Mouse (Mus musculus) neural tube, embryonic 14.5 days (tissue): ENCODE data around the gene 2610001J05Rik. TPM values are rescaled to one million over a fixed set of nuclear protein-coding genes. Genes with fewer than 3 reads are reported as not detected.

Experiments
- ATAC-seq: fragments of 200-750 bp; cut with Nextera tagmentation; 2 replicates; pipeline ENCODE4 v1.8.0; 2017; ENCODE audit warnings: low read depth, mild to moderate bottlenecking, moderate TSS enrichment, moderate library complexity
- H3K27ac ChIP-seq: fragments of 300-500 bp; sonication (generic); 2 replicates; pipeline ENCODE4 v1.5.1; 2014; ENCODE audit warnings: low read depth, mild to moderate bottlenecking, control low read depth, low read length, moderate library complexity, mixed read lengths
- H3K27me3 ChIP-seq: fragments of 300-500 bp; sonication (generic); 2 replicates; pipeline ENCODE4 v1.6.1; 2014; ENCODE audit warnings: low read length; ENCODE audit not compliant: control insufficient read depth, insufficient read depth
- H3K36me3 ChIP-seq: fragments of 300-500 bp; sonication (generic); 2 replicates; pipeline ENCODE4 v1.6.1; 2014; ENCODE audit warnings: low read length, mixed read lengths; ENCODE audit not compliant: control insufficient read depth, insufficient read depth
- H3K4me1 ChIP-seq: fragments of 300-500 bp; sonication (generic); 2 replicates; pipeline ENCODE4 v1.6.1; 2014; ENCODE audit warnings: low read length; ENCODE audit not compliant: control insufficient read depth, insufficient read depth
- H3K4me2 ChIP-seq: fragments of 300-500 bp; sonication (generic); 2 replicates; pipeline ENCODE4 v1.6.1; 2014; ENCODE audit warnings: mild to moderate bottlenecking, low read depth, low read length, control low read depth
- H3K4me3 ChIP-seq: fragments of 300-500 bp; sonication (generic); 2 replicates; pipeline ENCODE4 v1.5.1; 2014; ENCODE audit warnings: low read depth, low read length, control low read depth, mixed read lengths
- H3K9ac ChIP-seq: fragments of 300-500 bp; sonication (generic); replicated peaks from 2 replicates; pipeline ENCODE4 v1.6.1; 2014; ENCODE audit warnings: low read depth, mild to moderate bottlenecking, control low read depth, low read length, mixed read lengths
- H3K9me3 ChIP-seq: fragments of 300-500 bp; sonication (generic); 2 replicates; pipeline ENCODE4 v1.6.1; 2016; ENCODE audit warnings: low read length; ENCODE audit not compliant: control insufficient read depth
- WGBS: fragments of 180-500 bp; shearing (Covaris S2); extraction: QIAGEN DNeasy Blood & Tissue Kit; methylation state at CpG from one replicate; pipeline ENCODE4 v1.1.7; 2014; 5-methylcytosine and 5-hydroxymethylcytosine counted together
- polyA plus RNA-seq: library from polyadenylated mRNA; unstranded; fragments of >200 nt; fragmentation: Nextera tagmentation; extraction: Ambion mirVana; gene quantifications from 2 replicates; pipeline ENCODE4 v1.2.1, GENCODE M21; 2014

The 2610001J05Rik gene
- polyA plus RNA-seq, 1 experiment from 2014 or later, result 68.2 TPM

DNA sequence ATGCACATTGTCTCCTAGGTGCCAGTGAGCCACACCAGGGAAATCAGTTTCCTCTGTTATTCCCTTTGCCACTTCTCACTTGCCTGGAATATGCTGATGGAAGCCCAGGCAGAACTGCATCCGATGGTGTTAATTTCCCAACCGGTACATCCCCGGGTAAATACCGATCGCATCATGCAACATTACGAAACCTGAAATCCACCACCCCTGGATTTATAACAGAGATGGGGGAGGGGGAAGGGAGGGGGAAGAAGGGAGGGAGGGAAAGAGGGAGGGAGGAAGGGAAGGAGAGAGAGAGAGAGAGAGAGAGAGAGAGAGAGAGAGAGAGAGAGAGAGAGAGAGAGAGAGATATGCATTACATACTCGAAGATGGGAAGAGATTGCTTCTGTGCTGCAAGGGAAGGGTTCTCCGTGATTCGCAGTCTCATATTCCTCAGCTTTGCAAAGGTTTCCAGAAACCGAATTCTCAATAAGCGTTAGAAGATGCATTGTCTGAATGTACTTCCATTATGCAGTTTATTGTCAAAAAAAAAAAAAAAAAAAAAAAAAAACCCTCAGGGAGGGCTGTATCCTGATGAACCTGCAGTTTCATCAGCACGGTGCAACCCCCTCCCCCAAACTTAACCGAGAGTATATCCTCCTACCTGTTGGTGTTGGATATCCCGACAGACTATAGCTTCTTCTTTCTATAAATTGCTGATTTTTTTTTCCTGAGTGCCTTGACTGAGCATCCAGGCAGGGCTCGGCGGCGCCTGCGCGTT lies 33.2 kb downstream of the 2610001J05Rik start:
- Histone ChIP-seq H3K4me2 (peak overlapping the region; percentile 89), H3K4me3 (peak overlapping the region; percentile 81), H3K27me3 (no peaks in the 10 kb centered on the region), H3K9ac (peak overlapping the region; percentile 99), H3K36me3 (no peaks in the 10 kb centered on the region), H3K27ac (peak overlapping the region; percentile 100), H3K4me1 (peaks cover 12% of the 10 kb centered on the region; the same call in 1 of the 2 replicates), H3K9me3 (no peaks in the 10 kb centered on the region)
- under 1% methylated on average over 19 of the region's 19 CpGs for WGBS
- peak; percentile 39 for ATAC-seq

DNA sequence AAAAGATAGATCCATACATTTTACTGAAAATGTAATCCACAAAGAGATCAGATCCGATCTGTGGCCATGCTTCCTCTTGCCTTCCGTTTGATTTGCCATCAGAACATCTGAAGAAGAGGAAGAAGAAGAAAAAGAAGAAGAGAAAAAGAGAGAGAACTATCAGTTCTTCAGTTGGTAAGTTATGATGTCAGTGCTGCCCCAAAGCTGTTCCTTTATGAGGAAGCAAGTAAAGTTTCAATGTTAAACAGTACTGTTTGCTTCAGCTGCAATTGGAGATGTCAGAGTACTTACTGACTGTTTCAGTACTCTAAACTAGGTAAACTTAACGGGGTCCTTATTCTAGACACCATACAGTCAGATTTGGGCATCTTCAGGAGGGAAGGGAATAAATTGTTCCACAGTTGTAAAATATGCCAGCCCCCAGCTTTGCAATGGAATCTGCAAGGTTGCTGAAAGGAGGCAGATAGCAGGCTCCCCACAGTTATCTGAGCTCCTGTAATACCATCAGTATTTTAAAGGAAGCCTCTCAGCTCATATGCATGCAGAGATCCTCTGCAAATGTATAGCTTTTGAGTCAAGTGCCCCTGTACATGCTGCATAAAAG lies 34.2 kb downstream of the 2610001J05Rik start:
- WGBS, result 68% methylated on average over 3 of the region's 3 CpGs
- Histone ChIP-seq H3K4me1 (peaks cover 18% of the 10 kb centered on the region), H3K4me3 (peak overlapping the region; percentile 81), H3K9me3 (no peaks in the 10 kb centered on the region), H3K27me3 (no peaks in the 10 kb centered on the region), H3K9ac (peak overlapping the region; percentile 99), H3K36me3 (no peaks in the 10 kb centered on the region), H3K4me2 (peak overlapping the region; percentile 89), H3K27ac (peak overlapping the region; percentile 100)
- ATAC-seq, result no peak

GRCm38 (mm10) chr6:13835720-13836665 lies 35.3 kb downstream of the 2610001J05Rik start:
- Histone ChIP-seq H3K4me2 (peak overlapping the region; percentile 89), H3K4me3 (peak overlapping the region; percentile 81), H3K27me3 (no peaks in the 10 kb centered on the region), H3K9me3 (no peaks in the 10 kb centered on the region), H3K36me3 (no peaks in the 10 kb centered on the region), H3K9ac (peak overlapping the region; percentile 99), H3K4me1 (peaks cover 23% of the 10 kb centered on the region), H3K27ac (peak overlapping the region; percentile 100)
- WGBS, result 44% methylated on average over 17 of the region's 17 CpGs
- peak; percentile 45 for ATAC-seq

- Histone ChIP-seq H3K36me3 (no peaks in the 10 kb centered on the region), H3K9ac (no peak overlapping the region), H3K27me3 (no peaks in the 10 kb centered on the region), H3K9me3 (no peaks in the 10 kb centered on the region), H3K4me3 (no peak overlapping the region), H3K27ac (no peak overlapping the region), H3K4me1 (peaks cover 23% of the 10 kb centered on the region), H3K4me2 (peak overlapping the region; percentile 45)
- 47% methylated on average over 2 of the region's 2 CpGs for WGBS
- peak; percentile 23; the same call in 1 of the 2 replicates for ATAC-seq
Observed at GRCm38 (mm10) chr6:13832770-13833169, 38.5 kb downstream of the 2610001J05Rik start.

DNA sequence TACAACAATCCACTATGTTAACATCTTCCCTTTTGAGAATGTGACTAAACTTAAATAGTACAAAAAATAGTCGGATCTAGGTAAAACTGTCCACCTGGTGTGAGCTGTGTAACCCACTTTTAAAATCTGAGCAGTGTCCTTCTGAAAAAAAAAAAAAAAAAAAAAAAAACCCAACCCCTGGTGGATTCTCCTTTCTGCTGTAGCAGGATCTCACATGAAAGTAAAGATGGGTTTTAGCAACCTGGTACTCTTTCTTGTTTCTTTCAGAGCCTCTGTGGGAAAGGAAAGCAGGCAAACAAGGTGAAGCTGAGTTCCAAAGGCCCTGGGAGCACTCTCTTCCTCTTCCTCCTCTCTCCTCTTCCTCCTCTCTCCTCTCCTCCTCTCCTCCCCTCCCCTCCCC lies 42.4 kb downstream of the 2610001J05Rik start:
- H3K27ac ChIP-seq, result no peak overlapping the region
- ATAC-seq, result no peak
- H3K4me2 ChIP-seq, result no peak overlapping the region
- H3K4me3 ChIP-seq, result no peak overlapping the region
- no peaks in the 10 kb centered on the region for H3K27me3 ChIP-seq
- H3K4me1 ChIP-seq, result peaks cover 16% of the 10 kb centered on the region
- WGBS, result 75% methylated on average over 1 of the region's 1 CpGs
- H3K36me3 ChIP-seq, result no peaks in the 10 kb centered on the region
- H3K9me3 ChIP-seq, result no peaks in the 10 kb centered on the region
- no peak overlapping the region for H3K9ac ChIP-seq

Other genes starting within 250 kb of the 2610001J05Rik start
- gene Bmt2, start 193.6 kb downstream of the 2610001J05Rik start, polyA plus RNA-seq, result 31.1 and 32.5 TPM in 2 replicates
- 138 and 146 TPM in 2 replicates for gene Gpr85, start 31.6 kb downstream of the 2610001J05Rik start, polyA plus RNA-seq